Mouse (Mus musculus) liver, embryonic 11.5 days (tissue): ENCODE results near the gene Efna1. TPM values are rescaled to one million over a fixed set of nuclear protein-coding genes. Genes with fewer than 3 reads are reported as not detected.

Experiments
- ATAC-seq: fragments of 200-750 bp; cut with Nextera tagmentation; replicated peaks from 2 replicates; pipeline ENCODE4 v1.8.0; 2017; ENCODE audit warnings: moderate number of reproducible peaks, mild to moderate bottlenecking, moderate TSS enrichment, moderate library complexity; ENCODE audit not compliant: low FRiP score
- DNase-seq: peaks from one replicate; pipeline ENCODE4 v3.0.0-alpha.2; 2017; ENCODE audit warnings: low spot score
- H3K27ac ChIP-seq: fragments of 300-500 bp; sonication (generic); 2 replicates; pipeline ENCODE4 v1.5.1; 2014; ENCODE audit warnings: mild to moderate bottlenecking, low read depth, low read length, control low read depth
- H3K27me3 ChIP-seq: fragments of 300-500 bp; sonication (generic); replicated peaks from 2 replicates; pipeline ENCODE4 v1.6.1; 2014; ENCODE audit warnings: low read length, mixed read lengths; ENCODE audit not compliant: control insufficient read depth, insufficient read depth
- H3K36me3 ChIP-seq: fragments of 300-500 bp; sonication (generic); 2 replicates; pipeline ENCODE4 v1.6.1; 2014; ENCODE audit warnings: mild to moderate bottlenecking, low read length, moderate library complexity, mixed read lengths; ENCODE audit not compliant: control insufficient read depth, insufficient read depth
- H3K4me1 ChIP-seq: fragments of 300-500 bp; sonication (generic); replicated peaks from 2 replicates; pipeline ENCODE4 v1.6.1; 2014; ENCODE audit warnings: low read length, mixed read lengths; ENCODE audit not compliant: control insufficient read depth, insufficient read depth
- H3K4me2 ChIP-seq: fragments of 300-500 bp; sonication (generic); 2 replicates; pipeline ENCODE4 v1.6.1; 2014; ENCODE audit warnings: mild to moderate bottlenecking, control low read depth, moderate library complexity
- H3K4me3 ChIP-seq: fragments of 300-500 bp; sonication (generic); 2 replicates; pipeline ENCODE4 v1.5.1; 2014; ENCODE audit warnings: low read depth, low read length, control low read depth
- H3K9ac ChIP-seq: fragments of 300-500 bp; sonication (generic); 2 replicates; pipeline ENCODE4 v1.6.1; 2014; ENCODE audit warnings: low read depth, low read length, control low read depth
- H3K9me3 ChIP-seq: fragments of 300-500 bp; sonication (generic); 2 replicates; pipeline ENCODE4 v1.6.1; 2016; ENCODE audit warnings: low read length, inconsistent platforms, mixed read lengths; ENCODE audit not compliant: control insufficient read depth
- WGBS: fragments of 180-500 bp; shearing (Covaris S2); extraction: QIAGEN DNeasy Blood & Tissue Kit; methylation state at CpG from one replicate; pipeline ENCODE4 v1.1.7; 2014; 5-methylcytosine and 5-hydroxymethylcytosine counted together
- polyA plus RNA-seq: library from polyadenylated mRNA; unstranded; fragments of >200 nt; fragmentation: Nextera tagmentation; extraction: Ambion mirVana; gene quantifications from 2 replicates; pipeline ENCODE4 v1.2.1, GENCODE M21; 2014

Gene Efna1
- polyA plus RNA-seq, 1 experiment from 2014 or later: 11.8 TPM

DNA sequence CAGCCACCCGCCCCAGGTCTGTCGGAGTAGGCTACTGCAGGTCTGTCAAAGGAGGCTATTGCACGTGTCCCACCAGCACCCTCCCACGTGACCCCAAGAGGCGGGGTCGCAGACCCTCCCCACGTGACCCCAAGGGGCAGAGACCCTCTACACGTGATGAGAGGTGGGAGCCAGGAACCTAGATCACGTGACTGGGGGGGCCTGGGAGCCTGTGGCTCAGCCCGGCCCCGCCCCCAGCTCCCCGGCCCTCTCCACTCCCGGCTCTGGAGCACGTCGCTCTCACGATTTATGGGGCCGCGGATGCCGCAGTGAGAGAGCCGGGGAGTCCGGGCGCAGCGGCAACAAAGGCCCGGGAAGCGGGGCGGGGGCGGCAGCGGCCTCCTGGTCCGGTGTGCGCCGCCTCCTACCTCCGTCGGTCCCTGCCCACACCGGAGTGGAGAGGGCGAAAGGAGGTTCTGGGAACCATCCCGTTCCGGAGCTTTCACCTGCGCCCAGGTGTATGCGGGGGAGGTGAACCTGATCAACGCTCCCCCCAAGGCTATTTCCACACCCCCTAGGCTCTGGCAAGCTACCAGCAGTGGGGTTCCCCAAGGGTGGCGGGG is 39.7 kb upstream of the Efna1 start:
- H3K36me3 ChIP-seq: no peaks in the 10 kb centered on the region
- H3K9me3 ChIP-seq: no peaks in the 10 kb centered on the region
- peak overlapping the region; percentile 63 for H3K4me3 ChIP-seq
- DNase-seq (peak; percentile 56), ATAC-seq (no peak)
- H3K27ac ChIP-seq: no peak overlapping the region
- H3K9ac ChIP-seq: no peak overlapping the region
- 2% methylated on average over 40 of the region's 41 CpGs for WGBS
- peaks cover 38% of the 10 kb centered on the region for H3K4me1 ChIP-seq
- H3K27me3 ChIP-seq: peaks cover 84% of the 10 kb centered on the region
- peak overlapping the region; percentile 89 for H3K4me2 ChIP-seq

DNA sequence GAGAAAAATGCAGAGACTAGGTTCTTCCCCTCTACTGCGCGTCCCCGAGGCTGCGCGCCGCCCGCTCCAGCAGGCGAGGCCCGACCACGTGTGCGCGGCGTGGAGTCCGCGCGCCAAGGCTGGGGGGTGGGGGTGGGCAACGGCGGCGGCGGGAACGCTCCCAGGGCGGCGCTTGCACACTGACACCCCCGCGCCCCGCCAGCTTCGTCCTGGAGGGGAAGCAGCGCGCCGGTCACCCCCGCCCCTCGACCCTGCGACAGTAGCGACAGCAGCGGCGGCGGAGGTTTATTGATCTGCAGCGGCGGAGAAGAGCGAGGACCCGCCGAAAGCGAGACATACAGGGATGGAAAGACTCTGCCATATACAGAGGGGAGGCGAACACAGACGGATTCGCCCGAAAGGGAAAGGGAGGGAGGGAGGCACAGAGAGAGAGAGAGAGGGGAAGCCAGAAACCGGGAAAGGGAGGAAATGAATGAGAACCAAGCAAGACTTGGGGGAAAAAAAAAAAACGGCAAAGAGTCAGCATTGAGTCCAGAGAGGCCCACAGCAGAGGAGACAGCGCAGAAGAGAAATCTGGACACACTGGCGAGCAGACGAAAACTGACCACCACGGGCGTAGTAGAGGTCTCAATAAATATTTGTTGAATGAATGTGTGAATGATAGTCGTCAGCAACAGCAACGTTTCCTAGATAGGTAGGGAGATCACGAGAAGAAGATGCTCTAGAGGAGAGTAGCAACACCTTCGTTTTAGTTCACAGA is 38.8 kb upstream of the Efna1 start:
- Histone ChIP-seq H3K36me3 (no peaks in the 10 kb centered on the region), H3K27ac (no peak overlapping the region), H3K9ac (no peak overlapping the region), H3K4me2 (peak overlapping the region; percentile 89), H3K4me1 (peaks cover 43% of the 10 kb centered on the region), H3K4me3 (peak overlapping the region; percentile 63), H3K9me3 (no peaks in the 10 kb centered on the region), H3K27me3 (peaks cover 85% of the 10 kb centered on the region)
- DNase-seq: no peak
- no peak for ATAC-seq
- 3% methylated on average over 52 of the region's 58 CpGs for WGBS

DNA sequence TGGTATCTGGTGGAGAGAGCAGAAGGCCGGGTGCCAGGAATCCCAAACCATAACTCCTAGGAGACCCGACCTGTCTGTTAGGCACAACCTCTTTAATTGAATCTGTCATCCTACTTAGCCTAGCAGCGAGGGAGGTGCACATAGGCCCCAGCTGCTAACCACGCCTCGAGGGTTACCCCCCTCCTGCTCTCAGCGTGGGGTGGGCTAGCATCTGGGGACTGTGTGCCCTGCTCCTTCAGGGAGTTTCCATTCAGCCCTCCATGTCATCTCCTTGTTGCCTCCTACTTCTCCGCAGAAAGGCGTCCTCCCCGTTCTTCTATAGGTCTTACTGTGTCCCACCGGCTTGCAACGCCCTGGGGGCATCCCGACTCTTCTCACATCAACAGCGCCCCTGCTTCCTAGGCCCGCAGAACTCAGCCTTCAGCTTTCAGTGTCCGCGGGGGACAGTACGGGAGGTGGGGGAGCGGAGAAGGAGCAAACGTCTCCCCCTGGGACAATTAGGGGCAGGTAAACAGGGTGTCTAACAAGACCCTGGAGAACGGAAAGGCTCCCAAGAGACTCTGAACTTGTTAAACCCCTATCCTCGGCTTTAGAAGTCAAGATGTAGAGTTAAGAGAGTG is 38.1 kb upstream of the Efna1 start:
- peaks cover 43% of the 10 kb centered on the region for H3K4me1 ChIP-seq

DNA sequence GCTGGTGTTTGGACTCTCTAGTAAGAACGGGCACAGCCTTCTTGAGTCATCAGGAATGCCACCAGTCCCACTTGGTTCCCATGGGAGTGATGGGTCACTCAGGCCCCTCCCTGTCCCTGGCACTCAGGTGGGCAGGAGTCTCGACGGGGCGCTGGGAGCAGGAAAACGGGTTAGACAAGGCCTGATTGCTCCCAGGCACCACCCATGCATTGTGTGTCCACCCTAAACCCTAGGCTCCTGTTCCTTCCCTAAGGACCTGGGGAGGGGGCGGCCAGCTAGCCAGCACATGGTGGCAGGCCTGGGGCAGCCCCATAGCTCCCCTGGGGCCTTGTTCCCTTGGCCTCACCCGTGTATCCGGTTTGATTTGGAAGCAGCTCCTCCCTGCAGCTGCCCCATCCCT is 37.4 kb upstream of the Efna1 start:
- Histone ChIP-seq H3K27me3 (peaks cover 75% of the 10 kb centered on the region), H3K4me1 (peaks cover 43% of the 10 kb centered on the region), H3K9me3 (no peaks in the 10 kb centered on the region), H3K4me2 (no peak overlapping the region), H3K4me3 (no peak overlapping the region), H3K27ac (no peak overlapping the region), H3K9ac (no peak overlapping the region), H3K36me3 (no peaks in the 10 kb centered on the region)
- ATAC-seq (no peak), DNase-seq (no peak)
- WGBS: 69% methylated on average over 8 of the region's 8 CpGs

More for the DNA sequence above, 38.1 kb upstream of the Efna1 start:
- DNase-seq (no peak), ATAC-seq (no peak)
- Histone ChIP-seq H3K36me3 (no peaks in the 10 kb centered on the region), H3K27ac (no peak overlapping the region), H3K4me3 (peak overlapping the region; percentile 63), H3K4me2 (peak overlapping the region; percentile 89), H3K27me3 (peaks cover 83% of the 10 kb centered on the region), H3K9ac (no peak overlapping the region), H3K9me3 (no peaks in the 10 kb centered on the region)
- WGBS: 19% methylated on average over 21 of the region's 21 CpGs

DNA sequence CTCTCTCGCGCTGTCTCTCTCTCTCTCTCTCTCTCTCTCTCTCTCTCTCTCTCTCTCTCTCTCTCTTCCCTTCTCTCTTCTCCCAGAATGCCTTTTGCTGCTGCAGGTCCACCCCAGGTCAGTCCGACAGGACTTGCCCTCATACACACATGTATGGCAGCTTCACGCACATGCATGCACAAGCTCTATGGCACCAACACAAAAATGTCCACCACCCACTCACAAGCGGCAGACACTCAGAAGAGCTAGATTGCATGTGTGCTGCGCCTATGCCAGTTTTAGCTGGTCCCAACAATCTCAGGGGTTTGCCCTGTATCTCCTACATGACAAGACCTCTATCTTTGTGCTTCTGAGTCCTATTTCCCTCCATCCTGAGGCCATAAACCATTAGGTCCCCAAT is 36.3 kb upstream of the Efna1 start:
- Histone ChIP-seq H3K27me3 (peaks cover 65% of the 10 kb centered on the region), H3K4me1 (peaks cover 38% of the 10 kb centered on the region), H3K9me3 (no peaks in the 10 kb centered on the region), H3K36me3 (no peaks in the 10 kb centered on the region), H3K4me3 (no peak overlapping the region), H3K27ac (no peak overlapping the region), H3K4me2 (no peak overlapping the region), H3K9ac (no peak overlapping the region)
- DNase-seq (no peak), ATAC-seq (no peak)
- WGBS: 57% methylated on average over 6 of the region's 6 CpGs

DNA sequence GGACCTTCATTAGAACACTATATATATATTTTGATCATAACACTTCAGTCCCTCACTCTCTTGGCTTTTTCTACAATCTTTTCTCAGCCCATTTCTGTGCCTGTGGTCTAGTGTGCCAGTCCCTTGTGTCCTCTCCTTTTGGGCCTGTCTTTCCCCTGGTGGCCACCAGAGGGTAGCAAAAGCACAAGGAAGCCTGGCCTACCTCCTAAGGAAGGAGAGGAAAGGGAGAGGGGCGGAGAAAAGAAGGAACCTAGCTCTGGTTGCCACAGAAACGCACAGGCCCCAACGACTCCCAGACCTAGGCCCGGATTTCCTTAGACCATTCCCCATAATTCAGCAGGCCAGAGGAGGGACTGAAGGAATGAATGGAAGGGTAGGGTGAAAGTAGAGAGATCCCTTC is 35.9 kb upstream of the Efna1 start:
- peaks cover 34% of the 10 kb centered on the region for H3K4me1 ChIP-seq
- no peak overlapping the region for H3K4me3 ChIP-seq
- DNase-seq (peak; percentile 66), ATAC-seq (peak; percentile 42; the same call in 1 of the 2 replicates)
- no peaks in the 10 kb centered on the region for H3K36me3 ChIP-seq
- no peak overlapping the region for H3K27ac ChIP-seq
- H3K9me3 ChIP-seq: no peaks in the 10 kb centered on the region
- 0 out of 2 replicates have a peak overlapping the region, but pooled peaks have one; percentile 11 for H3K4me2 ChIP-seq
- peaks cover 60% of the 10 kb centered on the region for H3K27me3 ChIP-seq
- 5% methylated on average over 4 of the region's 4 CpGs for WGBS
- no peak overlapping the region for H3K9ac ChIP-seq

DNA sequence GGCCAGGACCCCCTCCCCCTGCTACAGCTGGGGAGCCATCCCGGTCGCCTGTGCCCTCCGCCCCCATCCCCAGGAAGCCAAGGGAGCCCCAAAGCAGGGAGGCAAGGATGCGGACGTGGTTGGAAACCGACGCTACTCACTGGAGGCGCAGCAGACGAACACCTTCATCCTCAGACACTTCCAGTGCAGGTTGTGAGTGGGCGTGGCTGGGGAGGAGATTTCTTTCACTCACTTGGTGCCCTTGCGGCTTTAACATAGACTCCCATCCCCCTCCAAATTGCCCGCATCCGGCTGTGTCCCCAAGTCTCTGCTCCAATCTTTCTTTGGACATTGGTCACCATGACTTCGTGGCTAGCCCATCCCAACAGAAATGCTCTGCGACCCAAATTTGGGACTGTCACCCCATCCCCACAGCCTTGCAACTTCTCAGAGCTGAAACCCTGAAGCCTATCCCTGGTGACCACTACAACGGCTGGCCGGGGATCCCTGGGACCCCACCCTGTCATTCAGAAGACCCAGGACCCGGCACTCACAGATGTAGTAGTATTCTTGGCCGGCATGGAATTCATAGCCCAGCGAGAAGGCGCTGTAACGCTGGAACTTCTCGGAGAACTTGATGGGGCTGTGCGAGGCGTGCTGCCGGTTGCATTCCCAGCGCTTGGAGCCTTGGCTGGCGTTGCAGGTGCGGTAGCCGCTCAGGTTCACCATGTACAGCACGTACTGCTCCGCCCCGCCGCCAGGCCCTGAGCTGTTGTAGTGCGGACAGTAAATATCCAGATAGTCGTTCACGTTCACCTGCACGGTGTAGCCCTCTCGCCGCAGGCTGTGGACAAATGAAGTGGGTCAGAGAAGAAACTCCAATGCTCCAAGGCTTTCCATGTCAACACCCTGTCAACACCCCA is 35.2 kb upstream of the Efna1 start:
- Histone ChIP-seq H3K9ac (no peak overlapping the region; the same call in 1 of the 2 replicates), H3K4me3 (peak overlapping the region; percentile 38), H3K4me1 (peaks cover 27% of the 10 kb centered on the region), H3K9me3 (no peaks in the 10 kb centered on the region), H3K36me3 (no peaks in the 10 kb centered on the region), H3K27ac (no peak overlapping the region), H3K4me2 (peak overlapping the region; percentile 61), H3K27me3 (peaks cover 54% of the 10 kb centered on the region)
- ATAC-seq: no peak
- 21% methylated on average over 40 of the region's 40 CpGs for whole genome bisulfite sequencing
- DNase-seq: no peak
